Mouse (Mus musculus) neural tube, embryonic 13.5 days (tissue): ENCODE measurements around the gene Gcnt2. TPM values are rescaled to one million over a fixed set of nuclear protein-coding genes. Genes with fewer than 3 reads are reported as not detected.
A peak's percentile ranks its signal among the peaks of the same experiment; 100 is the strongest.
"Not testable (repeated sequence)": the region's sequence is repeated elsewhere in the genome, so short reads cannot be mapped to it uniquely, and the experiment has no call there.

Source experiments
- ATAC-seq: fragments of 200-750 bp; cut with Nextera tagmentation; 2 replicates; pipeline ENCODE4 v1.8.0; 2017; ENCODE audit warnings: low read depth, mild to moderate bottlenecking, moderate TSS enrichment, moderate library complexity
- H3K27ac ChIP-seq: fragments of 300-500 bp; sonication (generic); replicated peaks from 2 replicates; pipeline ENCODE4 v1.5.1; 2015; ENCODE audit warnings: moderate library complexity, mild to moderate bottlenecking, inconsistent platforms
- H3K27me3 ChIP-seq: fragments of 300-500 bp; sonication (generic); 2 replicates; pipeline ENCODE4 v1.6.1; 2015; ENCODE audit warnings: mild to moderate bottlenecking, inconsistent platforms
- H3K36me3 ChIP-seq: fragments of 300-500 bp; sonication (generic); 2 replicates; pipeline ENCODE4 v1.6.1; 2015; ENCODE audit warnings: mild to moderate bottlenecking, inconsistent platforms
- H3K4me1 ChIP-seq: fragments of 300-500 bp; sonication (generic); replicated peaks from 2 replicates; pipeline ENCODE4 v1.6.1; 2015; ENCODE audit warnings: inconsistent platforms
- H3K4me2 ChIP-seq: fragments of 300-500 bp; sonication (generic); 2 replicates; pipeline ENCODE4 v1.6.1; 2015; ENCODE audit warnings: inconsistent platforms, mild to moderate bottlenecking, moderate library complexity
- H3K4me3 ChIP-seq: fragments of 300-500 bp; sonication (generic); 2 replicates; pipeline ENCODE4 v1.5.1; 2015; ENCODE audit warnings: mild to moderate bottlenecking, inconsistent platforms
- H3K9ac ChIP-seq: fragments of 300-500 bp; sonication (generic); 2 replicates; pipeline ENCODE4 v1.6.1; 2015; ENCODE audit warnings: moderate library complexity, mild to moderate bottlenecking, inconsistent platforms
- H3K9me3 ChIP-seq: fragments of 300-500 bp; sonication (generic); 2 replicates; pipeline ENCODE4 v1.6.1; 2016; ENCODE audit warnings: inconsistent platforms
- WGBS: fragments of 180-500 bp; shearing (Covaris S2); methylation state at CpG from one replicate; pipeline ENCODE4 v1.1.7; 2015; 5-methylcytosine and 5-hydroxymethylcytosine counted together
- polyA plus RNA-seq: library from polyadenylated mRNA; unstranded; fragments of >200 nt; fragmentation: Nextera tagmentation; extraction: Ambion mirVana; gene quantifications from 2 replicates; pipeline ENCODE4 v1.2.1, GENCODE M21; 2015

Gcnt2 gene
- polyA plus RNA-seq, 1 experiment from 2014 or later = 3.9 TPM

GRCm38 (mm10) chr13:40911951-40912350, 52.4 kb downstream of the Gcnt2 start:
- Histone ChIP-seq H3K4me2 (no peak overlapping the region), H3K4me1 (peaks cover 10% of the 10 kb centered on the region), H3K36me3 (no peaks in the 10 kb centered on the region), H3K9ac (no peak overlapping the region), H3K9me3 (no peaks in the 10 kb centered on the region), H3K27me3 (no peaks in the 10 kb centered on the region), H3K27ac (no peak overlapping the region), H3K4me3 (no peak overlapping the region)
- no peak for ATAC-seq
- 92% methylated on average over 6 of the region's 6 CpGs for WGBS

- Histone ChIP-seq H3K9ac (no peak overlapping the region), H3K36me3 (no peaks in the 10 kb centered on the region), H3K27ac (no peak overlapping the region), H3K4me2 (no peak overlapping the region), H3K4me1 (peaks cover 25% of the 10 kb centered on the region), H3K9me3 (no peaks in the 10 kb centered on the region), H3K4me3 (no peak overlapping the region), H3K27me3 (peaks cover 2% of the 10 kb centered on the region; the same call in 1 of the 2 replicates)
- WGBS = 86% methylated on average over 14 of the region's 14 CpGs
- ATAC-seq = no peak
Observed at GRCm38 (mm10) chr13:40913395-40914018, 54.0 kb downstream of the Gcnt2 start.

GRCm38 (mm10) chr13:40914053-40914585, 54.6 kb downstream of the Gcnt2 start:
- no peak overlapping the region for H3K27ac ChIP-seq

GRCm38 (mm10) chr13:40916321-40917160, 57.0 kb downstream of the Gcnt2 start:
- Histone ChIP-seq H3K4me2 (peak overlapping the region; percentile 76), H3K9ac (peak overlapping the region; percentile 63; the same call in 1 of the 2 replicates), H3K9me3 (no peaks in the 10 kb centered on the region), H3K36me3 (no peaks in the 10 kb centered on the region), H3K27ac (no peak overlapping the region), H3K27me3 (peaks cover 5% of the 10 kb centered on the region; the same call in 1 of the 2 replicates), H3K4me3 (peak overlapping the region; percentile 47), H3K4me1 (peaks cover 40% of the 10 kb centered on the region)
- WGBS = 6% methylated on average over 21 of the region's 21 CpGs
- 0 out of 2 replicates have a peak, but pooled peaks have one; percentile 32 for ATAC-seq

More at GRCm38 (mm10) chr13:40914053-40914585, 54.6 kb downstream of the Gcnt2 start:
- H3K9me3 ChIP-seq = no peaks in the 10 kb centered on the region
- peaks cover 31% of the 10 kb centered on the region for H3K4me1 ChIP-seq
- peaks cover 5% of the 10 kb centered on the region; the same call in 1 of the 2 replicates for H3K27me3 ChIP-seq
- 66% methylated on average over 4 of the region's 4 CpGs for WGBS
- no peak overlapping the region for H3K9ac ChIP-seq
- ATAC-seq = no peak
- no peaks in the 10 kb centered on the region for H3K36me3 ChIP-seq
- no peak overlapping the region for H3K4me3 ChIP-seq
- no peak overlapping the region for H3K4me2 ChIP-seq

DNA sequence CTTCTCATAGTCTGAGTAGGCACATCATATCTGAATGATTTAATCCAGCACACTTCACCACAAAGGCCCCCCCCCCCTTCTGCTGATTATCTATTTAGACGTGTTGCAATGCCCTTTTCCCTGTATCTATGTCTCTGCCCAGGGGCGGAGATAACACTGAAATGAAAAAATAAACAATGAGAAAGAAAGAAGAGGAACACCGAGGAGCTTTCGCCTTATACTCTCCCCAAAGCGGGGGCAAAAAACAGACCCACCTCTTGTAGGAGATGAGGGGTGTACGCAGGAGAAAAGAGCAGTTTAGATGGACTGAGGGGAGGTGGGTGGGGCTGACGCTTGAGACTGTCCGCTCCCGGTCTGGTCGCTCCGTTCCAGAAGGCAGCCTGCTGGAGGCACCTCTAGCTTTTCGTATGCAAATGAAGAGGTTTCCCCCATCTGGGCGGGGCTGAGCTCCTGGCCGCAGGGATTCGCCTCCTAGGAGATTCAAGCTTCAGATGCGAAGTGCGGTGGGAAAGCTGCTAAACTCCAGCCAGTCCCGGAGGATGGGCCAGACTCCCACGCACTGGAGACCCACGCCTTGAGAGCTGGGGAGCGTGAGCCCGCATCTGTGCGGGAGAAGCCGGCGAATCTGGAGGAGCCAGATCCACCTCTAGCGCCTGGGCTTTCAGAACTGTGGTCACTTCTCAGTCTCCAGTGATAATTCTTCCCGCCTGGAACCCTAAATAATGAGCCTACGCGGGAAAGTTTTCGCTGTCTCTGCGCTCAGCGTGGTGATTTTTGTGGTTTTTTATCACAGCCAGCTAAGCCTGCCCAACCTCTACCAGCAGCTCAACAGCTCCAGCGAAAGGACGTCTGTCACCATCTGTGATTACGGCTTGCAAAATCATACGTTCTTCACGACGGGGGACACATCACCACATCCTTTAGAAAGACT, 57.9 kb downstream of the Gcnt2 start:
- no peaks in the 10 kb centered on the region for H3K9me3 ChIP-seq
- peak; percentile 73 for ATAC-seq
- under 1% methylated on average over 38 of the region's 38 CpGs for WGBS
- H3K4me1 ChIP-seq = peaks cover 40% of the 10 kb centered on the region
- peak overlapping the region; percentile 47 for H3K4me3 ChIP-seq
- peaks cover 5% of the 10 kb centered on the region; the same call in 1 of the 2 replicates for H3K27me3 ChIP-seq
- H3K9ac ChIP-seq = peak overlapping the region; percentile 63
- peak overlapping the region; percentile 76 for H3K4me2 ChIP-seq
- H3K36me3 ChIP-seq = no peaks in the 10 kb centered on the region
- no peak overlapping the region for H3K27ac ChIP-seq

DNA sequence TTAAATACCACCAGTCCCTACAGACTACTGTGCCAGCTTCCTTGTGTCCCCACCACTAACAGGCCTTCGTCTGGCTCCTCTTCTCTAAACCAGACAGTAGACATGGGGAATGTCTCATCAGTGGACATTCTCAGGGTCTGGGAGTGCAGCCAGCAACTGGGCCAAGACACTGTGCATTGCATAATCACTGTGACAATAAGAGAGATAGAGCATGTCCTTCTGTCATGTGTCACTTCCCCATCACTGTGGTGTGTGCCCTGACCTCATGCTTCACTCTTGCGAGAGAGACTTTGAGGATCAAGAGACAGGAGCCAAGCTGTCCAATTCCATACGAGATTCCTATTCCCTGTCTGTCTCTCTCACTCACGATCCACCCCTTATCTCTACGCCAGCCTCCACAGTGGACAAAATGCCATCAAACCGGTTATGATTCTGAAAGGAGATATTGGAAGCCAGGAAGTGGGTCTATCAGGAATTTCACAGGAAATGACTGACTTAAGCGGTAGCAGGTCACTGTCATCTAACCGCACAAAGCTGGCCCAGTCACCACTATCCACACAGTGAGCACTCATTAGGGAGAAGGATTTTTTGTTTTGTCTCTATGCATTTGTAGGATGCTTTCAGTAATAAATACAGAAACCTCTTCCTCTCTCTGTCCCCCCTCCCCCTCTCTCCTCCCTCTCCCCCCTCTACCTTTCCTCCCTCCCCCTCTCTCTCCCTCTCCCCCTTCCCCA, 61.9 kb downstream of the Gcnt2 start:
- no peak overlapping the region for H3K4me2 ChIP-seq
- no peak overlapping the region for H3K9ac ChIP-seq
- no peak for ATAC-seq
- H3K27me3 ChIP-seq = peaks cover 5% of the 10 kb centered on the region; the same call in 1 of the 2 replicates
- H3K9me3 ChIP-seq = no peaks in the 10 kb centered on the region
- no peak overlapping the region for H3K4me3 ChIP-seq
- no peaks in the 10 kb centered on the region for H3K36me3 ChIP-seq
- WGBS = 83% methylated on average over 8 of the region's 8 CpGs
- H3K4me1 ChIP-seq = peaks cover 35% of the 10 kb centered on the region
- H3K27ac ChIP-seq = no peak overlapping the region

DNA sequence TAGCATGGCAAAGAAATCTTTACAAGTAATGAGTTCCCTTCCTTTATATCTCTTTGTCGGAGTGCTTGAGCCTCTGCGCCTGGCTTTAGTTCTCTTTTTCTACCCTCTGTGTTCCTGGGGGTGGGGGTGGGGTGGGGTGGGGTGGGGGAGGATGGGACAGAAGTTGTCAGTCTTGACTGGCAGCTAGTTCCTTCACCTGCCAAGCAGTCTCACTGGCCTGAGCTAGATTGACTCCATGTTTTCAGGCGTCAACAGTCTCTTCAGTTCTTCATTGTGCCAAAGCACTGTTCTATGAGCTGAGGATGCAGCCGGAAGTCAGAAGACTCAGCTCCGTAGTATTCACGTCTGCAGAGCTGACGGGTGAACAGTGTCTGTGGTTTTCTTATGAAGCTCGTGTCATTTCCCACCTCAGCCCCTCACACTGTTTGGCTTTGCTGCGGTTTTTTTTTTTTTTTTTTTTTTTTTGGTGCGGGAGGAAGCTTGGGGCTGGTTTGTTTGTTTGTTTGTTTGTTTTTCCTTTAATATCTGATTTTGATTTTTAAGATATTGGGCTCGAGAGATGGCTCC, 62.8 kb downstream of the Gcnt2 start:
- Histone ChIP-seq H3K9me3 (no peaks in the 10 kb centered on the region), H3K4me3 (no peak overlapping the region), H3K36me3 (no peaks in the 10 kb centered on the region), H3K9ac (no peak overlapping the region), H3K4me2 (no peak overlapping the region), H3K27ac (no peak overlapping the region), H3K4me1 (peaks cover 26% of the 10 kb centered on the region), H3K27me3 (peaks cover 5% of the 10 kb centered on the region; the same call in 1 of the 2 replicates)
- no peak for ATAC-seq
- 86% methylated on average over 11 of the region's 11 CpGs for WGBS

- no peak overlapping the region for H3K27ac ChIP-seq
- H3K9me3 ChIP-seq = no peaks in the 10 kb centered on the region
- no peak overlapping the region for H3K4me3 ChIP-seq
- H3K4me1 ChIP-seq = peaks cover 11% of the 10 kb centered on the region
- no peak overlapping the region for H3K9ac ChIP-seq
- no peak overlapping the region for H3K4me2 ChIP-seq
- no peaks in the 10 kb centered on the region for H3K36me3 ChIP-seq
- no peak for ATAC-seq
- 75% methylated on average over 4 of the region's 4 CpGs for WGBS
- H3K27me3 ChIP-seq = peaks cover under 1% of the 10 kb centered on the region; the same call in 1 of the 2 replicates
Observed at GRCm38 (mm10) chr13:40923756-40924315, 64.3 kb downstream of the Gcnt2 start.

DNA sequence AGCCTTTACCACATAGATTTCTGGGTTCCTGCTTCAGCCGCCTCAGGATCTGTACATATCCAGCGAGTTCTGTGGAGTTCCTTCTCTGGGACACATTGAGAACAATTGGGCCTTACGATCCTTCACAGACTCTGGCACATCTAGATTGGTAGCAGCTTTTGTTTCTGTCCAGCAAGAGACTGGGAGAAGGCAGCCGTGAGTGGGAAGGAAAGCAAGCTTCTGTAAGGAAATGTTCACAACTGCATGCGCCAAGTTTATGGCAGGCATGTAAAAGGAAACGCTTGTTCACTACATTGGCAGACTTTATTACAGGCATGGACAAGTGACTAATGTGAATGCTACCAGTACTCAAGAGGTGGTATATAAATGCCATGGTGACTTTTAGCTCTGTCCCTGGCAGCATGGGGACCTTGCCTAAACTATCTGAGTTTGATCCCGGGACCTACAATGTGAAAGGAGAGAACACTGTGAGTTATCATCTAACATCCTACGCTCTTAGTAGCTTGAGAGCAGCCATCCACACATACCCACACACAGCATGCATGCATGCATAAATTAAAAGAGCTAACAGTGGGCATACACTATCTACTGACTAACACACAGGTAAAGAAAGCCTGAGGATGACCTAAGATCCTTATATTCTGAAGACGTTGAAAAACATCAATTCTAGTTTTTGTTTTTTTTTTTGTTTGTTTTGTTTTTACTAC, 68.8 kb downstream of the Gcnt2 start:
- WGBS = 68% methylated on average over 9 of the region's 9 CpGs
- ATAC-seq = no peak
- no peak overlapping the region for H3K27ac ChIP-seq

GRCm38 (mm10) chr13:40931871-40932270, 72.3 kb downstream of the Gcnt2 start:
- peak; percentile 83 for ATAC-seq
- not testable (repeated sequence) for H3K4me2 ChIP-seq, H3K9me3 ChIP-seq, H3K36me3 ChIP-seq, H3K27me3 ChIP-seq, H3K9ac ChIP-seq, H3K27ac ChIP-seq, H3K4me3 ChIP-seq, H3K4me1 ChIP-seq
- WGBS = 0% methylated on average over 1 of the region's 2 CpGs

More for the DNA sequence above, 68.8 kb downstream of the Gcnt2 start:
- Histone ChIP-seq H3K9me3 (no peaks in the 10 kb centered on the region), H3K27me3 (no peaks in the 10 kb centered on the region), H3K9ac (no peak overlapping the region), H3K4me2 (no peak overlapping the region), H3K4me3 (no peak overlapping the region), H3K4me1 (no peaks in the 10 kb centered on the region), H3K36me3 (no peaks in the 10 kb centered on the region)
